ENCODE assay signal across 11 mouse cellular contexts in genomic region chr9:61537316-61538189, GRCm38 (mm10).
DNase-seq lines count a peak whose midpoint lies in the region; ATAC-seq lines count a peak whose summit lies in the region.
"Had no signal": no experiment of that assay in that cellular context is flagged by ENCODE, and none has a peak within 500 bp of the region (broad histone marks: within the 10 kb centered on the region; RNA-seq: fewer than 3 reads in every experiment).

No protein-coding gene starts in this region.

- no peak for ATAC-seq in hindbrain, embryonic 13.5 days (ENCODE audit: low FRiP score)
- ATAC-seq in midbrain, embryonic 13.5 days = 0 out of 2 replicates have a peak, but pooled peaks have one; percentile 37
- ATAC-seq: Patski had no signal

- peak overlapping the region; percentile 35 for H3K4me2 ChIP-seq in hindbrain, embryonic 13.5 days
- H3K4me2 ChIP-seq in midbrain, embryonic 13.5 days (replicated peaks) = peak overlapping the region; percentile 32

- H3K4me1 ChIP-seq in heart, embryonic 10.5 days = peaks cover 9% of the 10 kb centered on the region
- peaks cover 18% of the 10 kb centered on the region for H3K4me1 ChIP-seq in hindbrain, embryonic 13.5 days (replicated peaks)
- peaks cover 19% of the 10 kb centered on the region for H3K4me1 ChIP-seq in midbrain, embryonic 13.5 days (replicated peaks)

- 11% methylated on average over 16 of the region's 22 CpGs for WGBS in heart, embryonic 10.5 days
- 16% methylated on average over 20 of the region's 22 CpGs for WGBS in hindbrain, embryonic 13.5 days
- WGBS in midbrain, embryonic 13.5 days = 11% methylated on average over 20 of the region's 22 CpGs

- DNase-seq in heart, embryonic 10.5 days (ENCODE audit: low spot score) = no peak
- DNase-seq in heart, adult 8-10 months (ENCODE audit: low spot score) = no peak
- DNase-seq in embryo, embryonic 9.5 days (ENCODE audit: extremely low spot score) = peak; percentile 67
- no peak for DNase-seq in layer of hippocampus, adult 11-12 months (ENCODE audit: low spot score)
- no peak for DNase-seq in left cerebral cortex, adult 11 months (ENCODE audit: low spot score)
- no peak for DNase-seq in cerebellum, adult 11 months
- DNase-seq: gastrocnemius, adult 2 months had no signal

- H3K27ac ChIP-seq in heart, embryonic 10.5 days = no peak overlapping the region
- H3K27ac ChIP-seq in hindbrain, embryonic 13.5 days = peak overlapping the region; percentile 64; the same call in 1 of the 2 replicates
- H3K27ac ChIP-seq in midbrain, embryonic 13.5 days = no peak overlapping the region; the same call in 1 of the 2 replicates
- H3K27ac ChIP-seq: gastrocnemius, adult 2 months; macrophage had no signal

- H3K36me3 ChIP-seq in heart, embryonic 10.5 days = no peaks in the 10 kb centered on the region
- no peaks in the 10 kb centered on the region for H3K36me3 ChIP-seq in hindbrain, embryonic 13.5 days
- no peaks in the 10 kb centered on the region for H3K36me3 ChIP-seq in midbrain, embryonic 13.5 days

- no peaks in the 10 kb centered on the region for H3K9me3 ChIP-seq in heart, embryonic 10.5 days
- H3K9me3 ChIP-seq in hindbrain, embryonic 13.5 days = 0 out of 2 replicates have a peak, but pooled peaks cover 3% of the 10 kb centered on the region
- no peaks in the 10 kb centered on the region for H3K9me3 ChIP-seq in midbrain, embryonic 13.5 days

- no peak overlapping the region for H3K9ac ChIP-seq in hindbrain, embryonic 13.5 days
- H3K9ac ChIP-seq in midbrain, embryonic 13.5 days (replicated peaks) = no peak overlapping the region

- H3K4me3 ChIP-seq in heart, embryonic 10.5 days = peak overlapping the region; percentile 27
- no peak overlapping the region for H3K4me3 ChIP-seq in hindbrain, embryonic 13.5 days
- no peak overlapping the region for H3K4me3 ChIP-seq in midbrain, embryonic 13.5 days (replicated peaks)
- H3K4me3 ChIP-seq: gastrocnemius, adult 2 months had no signal

- peaks cover 21% of the 10 kb centered on the region; the same call in 1 of the 2 replicates for H3K27me3 ChIP-seq in heart, embryonic 10.5 days (ENCODE audit: insufficient read depth, poor library complexity, severe bottlenecking)
- peaks cover 19% of the 10 kb centered on the region; the same call in 1 of the 2 replicates for H3K27me3 ChIP-seq in hindbrain, embryonic 13.5 days
- H3K27me3 ChIP-seq in midbrain, embryonic 13.5 days = peaks cover 15% of the 10 kb centered on the region
- H3K27me3 ChIP-seq: Patski had no signal
